Mouse (Mus musculus) forebrain, embryonic 15.5 days (tissue): ENCODE measurements around the gene Primpol. TPM values are rescaled to one million over a fixed set of nuclear protein-coding genes. Genes with fewer than 3 reads are reported as not detected.

ENCODE experiments used
- ATAC-seq: fragments of 200-750 bp; cut with Nextera tagmentation; replicated peaks from 2 replicates; pipeline ENCODE4 v1.8.0; 2017; ENCODE audit warnings: mild to moderate bottlenecking, moderate TSS enrichment, moderate library complexity
- H3K27ac ChIP-seq: fragments of 300-500 bp; sonication (generic); replicated peaks from 2 replicates; pipeline ENCODE4 v1.5.1; 2015; ENCODE audit warnings: mild to moderate bottlenecking, inconsistent platforms
- H3K27me3 ChIP-seq: fragments of 300-500 bp; sonication (generic); 2 replicates; pipeline ENCODE4 v1.6.1; 2015; ENCODE audit warnings: inconsistent platforms
- H3K36me3 ChIP-seq: fragments of 300-500 bp; sonication (generic); 2 replicates; pipeline ENCODE4 v1.6.1; 2015; ENCODE audit warnings: mild to moderate bottlenecking, inconsistent platforms
- H3K4me1 ChIP-seq: fragments of 300-500 bp; sonication (generic); 2 replicates; pipeline ENCODE4 v1.6.1; 2015; ENCODE audit warnings: inconsistent platforms
- H3K4me2 ChIP-seq: fragments of 300-500 bp; sonication (generic); replicated peaks from 2 replicates; pipeline ENCODE4 v1.6.1; 2015; ENCODE audit warnings: mild to moderate bottlenecking, inconsistent platforms
- H3K4me3 ChIP-seq: fragments of 300-500 bp; sonication (generic); 2 replicates; pipeline ENCODE4 v1.5.1; 2015; ENCODE audit warnings: mild to moderate bottlenecking, inconsistent platforms
- H3K9ac ChIP-seq: fragments of 300-500 bp; sonication (generic); replicated peaks from 2 replicates; pipeline ENCODE4 v1.6.1; 2015; ENCODE audit warnings: mild to moderate bottlenecking, inconsistent platforms
- H3K9me3 ChIP-seq: fragments of 300-500 bp; sonication (generic); 2 replicates; pipeline ENCODE4 v1.6.1; 2016; ENCODE audit warnings: inconsistent platforms
- WGBS: fragments of 180-500 bp; shearing (Covaris S2); methylation state at CpG from one replicate; pipeline ENCODE4 v1.1.7; 2015; ENCODE audit warnings: mixed read lengths; 5-methylcytosine and 5-hydroxymethylcytosine counted together
- polyA plus RNA-seq: library from polyadenylated mRNA; unstranded; fragments of >200 nt; fragmentation: Nextera tagmentation; extraction: Ambion mirVana; gene quantifications from 2 replicates; pipeline ENCODE4 v1.2.1, GENCODE M21; 2015

Gene Primpol
- polyA plus RNA-seq, 1 experiment from 2014 or later = 9.0 TPM

- no peak overlapping the region for H3K4me2 ChIP-seq
- no peak overlapping the region for H3K27ac ChIP-seq
- H3K9me3 ChIP-seq = no peaks in the 10 kb centered on the region
- H3K4me3 ChIP-seq = no peak overlapping the region
- no peak overlapping the region for H3K9ac ChIP-seq
- WGBS = 86% methylated on average over 8 of the region's 8 CpGs
- no peaks in the 10 kb centered on the region for H3K27me3 ChIP-seq
- H3K36me3 ChIP-seq = no peaks in the 10 kb centered on the region
- no peak for ATAC-seq
- H3K4me1 ChIP-seq = peaks cover 13% of the 10 kb centered on the region
These were observed 67.0 kb downstream of the Primpol start for GRCm38 (mm10) chr8:46550058-46550457.

DNA sequence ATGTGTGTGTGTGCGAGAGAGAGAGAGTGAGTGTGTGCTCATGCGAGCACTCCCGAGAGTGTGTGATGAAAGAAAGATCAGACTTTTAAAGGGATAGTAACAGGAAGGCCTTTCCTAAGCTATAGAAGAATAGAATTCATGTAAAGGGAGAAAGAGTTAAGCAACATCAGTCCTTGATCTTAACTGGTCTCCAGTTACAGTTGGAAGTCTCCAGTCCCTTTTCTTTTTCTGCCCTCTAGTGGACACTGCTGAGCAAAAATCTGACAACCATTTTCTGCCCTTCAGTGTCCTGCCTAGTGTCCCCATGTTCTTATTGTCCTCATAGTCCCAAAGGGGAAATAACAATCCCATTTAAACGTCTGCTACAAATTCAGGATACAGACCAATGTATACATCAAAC lies 69.8 kb downstream of the Primpol start:
- 60% methylated on average over 4 of the region's 4 CpGs for WGBS
- peaks cover 5% of the 10 kb centered on the region for H3K4me1 ChIP-seq
- no peak for ATAC-seq

GRCm38 (mm10) chr8:46546431-46547176 lies 70.4 kb downstream of the Primpol start:
- Histone ChIP-seq H3K9ac (no peak overlapping the region), H3K27me3 (no peaks in the 10 kb centered on the region), H3K4me2 (no peak overlapping the region), H3K9me3 (no peaks in the 10 kb centered on the region), H3K27ac (no peak overlapping the region), H3K4me3 (no peak overlapping the region), H3K36me3 (no peaks in the 10 kb centered on the region), H3K4me1 (peaks cover 3% of the 10 kb centered on the region; the same call in 1 of the 2 replicates)
- no peak for ATAC-seq
- WGBS = 76% methylated on average over 11 of the region's 11 CpGs

More for the DNA sequence above, 69.8 kb downstream of the Primpol start:
- no peaks in the 10 kb centered on the region for H3K9me3 ChIP-seq
- H3K4me3 ChIP-seq = no peak overlapping the region
- H3K4me2 ChIP-seq = no peak overlapping the region
- H3K27me3 ChIP-seq = no peaks in the 10 kb centered on the region
- no peak overlapping the region for H3K27ac ChIP-seq
- H3K36me3 ChIP-seq = no peaks in the 10 kb centered on the region
- H3K9ac ChIP-seq = no peak overlapping the region

DNA sequence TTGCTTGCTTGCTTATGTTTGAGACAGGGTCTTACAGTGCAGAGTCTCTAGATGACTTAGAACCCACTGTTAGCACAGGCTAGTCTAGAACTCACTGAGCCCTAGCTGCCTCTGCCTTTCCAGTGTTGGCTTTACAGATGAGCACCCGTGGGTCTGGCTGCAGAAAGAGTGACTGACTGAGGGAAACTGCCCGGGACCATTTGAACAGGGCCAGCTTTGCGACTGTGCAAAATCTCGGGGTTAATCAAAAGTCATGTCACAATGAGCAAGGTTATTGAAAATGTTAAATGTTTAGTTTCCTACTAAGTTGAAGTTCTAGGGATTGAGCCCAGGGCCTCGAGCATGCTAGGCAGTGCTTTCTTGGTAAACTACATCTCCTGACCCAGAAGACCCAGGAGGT lies 71.2 kb downstream of the Primpol start:
- H3K4me1 ChIP-seq = no peaks in the 10 kb centered on the region
- no peaks in the 10 kb centered on the region for H3K27me3 ChIP-seq
- no peaks in the 10 kb centered on the region for H3K36me3 ChIP-seq
- 87% methylated on average over 5 of the region's 5 CpGs for WGBS
- H3K4me2 ChIP-seq = no peak overlapping the region
- H3K9me3 ChIP-seq = no peaks in the 10 kb centered on the region
- no peak overlapping the region for H3K4me3 ChIP-seq
- no peak overlapping the region for H3K9ac ChIP-seq
- ATAC-seq = no peak
- H3K27ac ChIP-seq = no peak overlapping the region

- Histone ChIP-seq H3K4me1 (peaks cover 4% of the 10 kb centered on the region; the same call in 1 of the 2 replicates), H3K36me3 (no peaks in the 10 kb centered on the region), H3K4me3 (no peak overlapping the region), H3K4me2 (no peak overlapping the region), H3K9me3 (no peaks in the 10 kb centered on the region), H3K9ac (no peak overlapping the region), H3K27me3 (no peaks in the 10 kb centered on the region), H3K27ac (no peak overlapping the region)
- 72% methylated on average over 6 of the region's 6 CpGs for WGBS
- no peak for ATAC-seq
These were observed 73.3 kb downstream of the Primpol start for GRCm38 (mm10) chr8:46543662-46544061.

GRCm38 (mm10) chr8:46543191-46543590 lies 73.8 kb downstream of the Primpol start:
- Histone ChIP-seq H3K4me1 (peaks cover 4% of the 10 kb centered on the region; the same call in 1 of the 2 replicates), H3K9me3 (no peaks in the 10 kb centered on the region), H3K27me3 (no peaks in the 10 kb centered on the region), H3K4me2 (no peak overlapping the region), H3K27ac (no peak overlapping the region), H3K9ac (no peak overlapping the region), H3K4me3 (no peak overlapping the region), H3K36me3 (no peaks in the 10 kb centered on the region)
- ATAC-seq = no peak
- WGBS = 76% methylated on average over 7 of the region's 7 CpGs

- 50% methylated on average over 5 of the region's 5 CpGs for WGBS
- H3K9me3 ChIP-seq = no peaks in the 10 kb centered on the region
- no peak overlapping the region for H3K4me2 ChIP-seq
- no peak overlapping the region for H3K27ac ChIP-seq
- H3K4me3 ChIP-seq = no peak overlapping the region
- H3K9ac ChIP-seq = no peak overlapping the region
- peaks cover 4% of the 10 kb centered on the region; the same call in 1 of the 2 replicates for H3K4me1 ChIP-seq
- no peaks in the 10 kb centered on the region for H3K27me3 ChIP-seq
- no peaks in the 10 kb centered on the region for H3K36me3 ChIP-seq
- ATAC-seq = no peak
These were observed 77.3 kb downstream of the Primpol start for GRCm38 (mm10) chr8:46539701-46540100.

DNA sequence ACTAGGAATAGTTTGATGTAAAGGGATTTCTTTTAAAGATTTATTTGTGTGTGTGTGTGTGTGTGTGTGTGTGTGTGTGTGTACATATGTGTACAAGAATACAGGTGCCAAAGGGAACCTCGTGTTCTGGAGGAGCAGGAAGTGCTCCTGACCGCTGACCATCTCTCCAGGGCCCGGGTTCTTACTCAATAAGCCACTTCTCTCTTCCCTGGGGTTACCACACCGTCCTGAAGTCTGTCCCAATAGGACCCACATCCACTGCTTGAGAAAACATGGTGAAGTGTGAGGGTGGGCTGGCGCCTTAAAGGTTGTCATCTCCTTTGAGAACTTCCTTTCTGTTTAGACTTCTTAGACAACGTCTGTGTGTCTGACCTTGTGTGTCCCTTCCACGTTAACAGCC lies 83.1 kb downstream of the Primpol start:
- no peak overlapping the region for H3K9ac ChIP-seq
- no peaks in the 10 kb centered on the region for H3K4me1 ChIP-seq
- no peak overlapping the region for H3K4me3 ChIP-seq
- no peaks in the 10 kb centered on the region for H3K9me3 ChIP-seq
- no peak for ATAC-seq
- no peak overlapping the region for H3K4me2 ChIP-seq
- H3K27ac ChIP-seq = no peak overlapping the region
- H3K36me3 ChIP-seq = no peaks in the 10 kb centered on the region
- no peaks in the 10 kb centered on the region for H3K27me3 ChIP-seq
- 91% methylated on average over 7 of the region's 7 CpGs for WGBS

GRCm38 (mm10) chr8:46530541-46530940 lies 86.5 kb downstream of the Primpol start:
- Histone ChIP-seq H3K4me3 (no peak overlapping the region), H3K27me3 (no peaks in the 10 kb centered on the region), H3K27ac (no peak overlapping the region), H3K36me3 (no peaks in the 10 kb centered on the region), H3K9me3 (no peaks in the 10 kb centered on the region), H3K4me2 (no peak overlapping the region), H3K9ac (no peak overlapping the region), H3K4me1 (no peaks in the 10 kb centered on the region)
- no peak for ATAC-seq
- WGBS = 61% methylated on average over 4 of the region's 4 CpGs

DNA sequence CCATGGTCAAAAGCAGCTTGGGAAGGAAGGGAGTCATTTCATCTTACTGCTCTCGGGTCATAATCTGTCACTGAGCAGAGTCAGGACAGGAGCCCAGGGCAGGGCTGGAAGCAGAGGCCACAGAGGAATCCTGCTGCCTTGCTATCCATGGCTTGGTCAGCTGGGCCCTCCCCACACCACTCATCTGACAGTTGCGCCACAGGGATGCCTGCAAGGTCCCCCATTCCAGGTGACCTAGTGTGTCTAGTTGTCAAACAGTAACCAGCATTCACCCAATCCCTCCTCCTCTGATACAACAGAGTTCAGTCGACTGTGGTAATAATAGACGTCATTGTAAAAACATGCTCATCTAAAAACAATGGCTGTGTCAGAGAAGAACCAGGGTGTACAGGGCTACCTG lies 87.5 kb downstream of the Primpol start:
- Histone ChIP-seq H3K4me1 (no peaks in the 10 kb centered on the region), H3K9me3 (no peaks in the 10 kb centered on the region), H3K9ac (no peak overlapping the region), H3K36me3 (no peaks in the 10 kb centered on the region), H3K4me2 (no peak overlapping the region), H3K27me3 (no peaks in the 10 kb centered on the region), H3K27ac (no peak overlapping the region), H3K4me3 (no peak overlapping the region)
- no peak for ATAC-seq
- WGBS = 87% methylated on average over 4 of the region's 4 CpGs

- Histone ChIP-seq H3K27ac (no peak overlapping the region), H3K4me3 (no peak overlapping the region), H3K9me3 (no peaks in the 10 kb centered on the region), H3K27me3 (no peaks in the 10 kb centered on the region), H3K9ac (no peak overlapping the region), H3K36me3 (no peaks in the 10 kb centered on the region), H3K4me1 (no peaks in the 10 kb centered on the region), H3K4me2 (no peak overlapping the region)
- WGBS = 56% methylated on average over 10 of the region's 10 CpGs
- peak; percentile 79 for ATAC-seq
These were observed 90.2 kb downstream of the Primpol start for GRCm38 (mm10) chr8:46526821-46527220.

- Histone ChIP-seq H3K36me3 (no peaks in the 10 kb centered on the region), H3K4me1 (no peaks in the 10 kb centered on the region), H3K4me2 (no peak overlapping the region), H3K4me3 (no peak overlapping the region), H3K27me3 (no peaks in the 10 kb centered on the region), H3K9ac (no peak overlapping the region), H3K27ac (no peak overlapping the region), H3K9me3 (no peaks in the 10 kb centered on the region)
- ATAC-seq = no peak
- WGBS = 83% methylated on average over 8 of the region's 8 CpGs
These were observed 90.9 kb downstream of the Primpol start for GRCm38 (mm10) chr8:46526098-46526497.
